ENCODE assay signal across 12 mouse cellular contexts in the genomic region with DNA sequence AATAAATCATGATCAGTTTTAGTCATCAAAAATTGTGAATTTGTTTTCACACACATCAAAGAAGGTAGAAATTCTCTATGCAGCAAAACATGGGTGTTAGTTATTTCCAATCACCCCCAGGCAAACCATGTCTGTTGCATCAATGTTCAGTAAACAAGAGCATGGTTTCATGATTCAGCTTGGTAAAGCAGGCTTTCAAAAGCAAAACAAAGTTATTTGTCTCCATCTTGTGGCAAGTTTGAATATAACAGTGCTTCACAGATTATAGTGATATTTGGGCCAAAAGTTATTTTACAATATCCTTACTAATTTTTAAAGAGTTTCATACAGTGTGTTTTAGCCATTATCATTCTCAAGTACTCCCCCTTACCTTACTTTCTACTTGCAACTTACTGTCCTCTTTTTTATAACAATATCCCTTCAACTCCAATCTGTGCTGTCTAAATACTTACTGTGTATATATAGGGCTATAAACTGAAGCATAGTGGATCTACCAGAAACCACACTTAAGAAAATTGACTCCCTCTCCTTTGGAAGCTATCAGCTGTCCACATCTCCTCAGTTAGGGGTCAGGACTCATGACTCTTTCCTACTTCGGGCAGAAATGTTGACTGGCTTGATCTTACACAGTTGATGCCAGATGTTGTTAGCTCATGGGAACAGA.
DNase-seq lines count a peak whose midpoint lies in the region; ATAC-seq and TF ChIP-seq lines count a peak whose summit lies in the region.
"Had no signal": no experiment of that assay in that cellular context is flagged by ENCODE, and none has a peak within 500 bp of the region (broad histone marks: within the 10 kb centered on the region; RNA-seq: fewer than 3 reads in every experiment).

No protein-coding gene starts in this region.

- no peaks in the 10 kb centered on the region for H3K36me3 ChIP-seq in forebrain, embryonic 14.5 days (ENCODE audit: control insufficient read depth, insufficient read depth, low read length)
- no peaks in the 10 kb centered on the region for H3K36me3 ChIP-seq in midbrain, postnatal 0 days (ENCODE audit: insufficient read depth, low read length)
- H3K36me3 ChIP-seq: lung, embryonic 15.5 days had no signal

- no peak overlapping the region for H3K4me2 ChIP-seq in forebrain, embryonic 14.5 days (ENCODE audit: low read length)
- no peak overlapping the region for H3K4me2 ChIP-seq in midbrain, postnatal 0 days (ENCODE audit: low read depth, low read length, poor library complexity, severe bottlenecking)
- H3K4me2 ChIP-seq: lung, embryonic 15.5 days had no signal

- H3K4me1 ChIP-seq in forebrain, embryonic 14.5 days (ENCODE audit: control insufficient read depth, insufficient read depth, low read length), result no peaks in the 10 kb centered on the region
- H3K4me1 ChIP-seq in midbrain, postnatal 0 days (ENCODE audit: insufficient read depth, low read length), result no peaks in the 10 kb centered on the region
- H3K4me1 ChIP-seq: lung, embryonic 15.5 days had no signal

- no peaks in the 10 kb centered on the region for H3K27me3 ChIP-seq in forebrain, embryonic 14.5 days (replicated peaks; ENCODE audit: control insufficient read depth, insufficient read depth, low read length)
- no peaks in the 10 kb centered on the region for H3K27me3 ChIP-seq in midbrain, postnatal 0 days (ENCODE audit: insufficient read depth, low read length)
- H3K27me3 ChIP-seq: lung, embryonic 15.5 days had no signal

- 76% methylated on average over 1 of the region's 1 CpGs for WGBS in forebrain, embryonic 14.5 days
- WGBS in midbrain, postnatal 0 days, result 62% methylated on average over 1 of the region's 1 CpGs

- H3K9ac ChIP-seq in forebrain, embryonic 14.5 days (ENCODE audit: low read length), result no peak overlapping the region
- H3K9ac ChIP-seq in midbrain, postnatal 0 days (replicated peaks; ENCODE audit: low read length, poor library complexity, severe bottlenecking), result no peak overlapping the region
- H3K9ac ChIP-seq: lung, embryonic 15.5 days had no signal

- peak; percentile 83 for TF ChIP-seq CTCF in midbrain, postnatal 0 days (IDR thresholded peaks at IDR 0.05)

- intact Hi-C loops in heart, postnatal 14 days (cut with DNase I), result no loop called here

- no peaks in the 10 kb centered on the region for H3K9me3 ChIP-seq in forebrain, embryonic 14.5 days (replicated peaks; ENCODE audit: control insufficient read depth, low read length)
- H3K9me3 ChIP-seq in midbrain, postnatal 0 days (ENCODE audit: low read length), result no peaks in the 10 kb centered on the region
- H3K9me3 ChIP-seq: lung, embryonic 15.5 days had no signal

- H3K4me3 ChIP-seq in forebrain, embryonic 14.5 days (ENCODE audit: low read depth, low read length), result no peak overlapping the region
- H3K4me3 ChIP-seq in midbrain, postnatal 0 days (ENCODE audit: low read depth, low read length), result no peak overlapping the region
- H3K4me3 ChIP-seq: lung, embryonic 15.5 days had no signal

- DNase-seq in kidney, adult 9 months, result peak; percentile 3
- no peak for DNase-seq in kidney, adult 8-10 months
- peak; percentile 17 for DNase-seq in MEL-GATA-1-ER (ENCODE audit: extremely low read depth, low read depth)
- peak; percentile 75 for DNase-seq in forebrain, embryonic 14.5 days (ENCODE audit: low spot score)
- DNase-seq in midbrain, postnatal 0 days (ENCODE audit: low spot score), result peak; percentile 78
- DNase-seq in natural killer cell, adult 2 months (ENCODE audit: low spot score in 2 of 2), result no peak
- DNase-seq in layer of hippocampus, adult 8-10 months (ENCODE audit: low spot score in 2 of 2), result no peak
- DNase-seq in heart, postnatal 14 days, result no peak
- DNase-seq: heart, adult 11 months; right cerebral cortex, adult 18-20 months had no signal

- H3K27ac ChIP-seq in forebrain, embryonic 14.5 days (ENCODE audit: low read depth, low read length), result no peak overlapping the region
- H3K27ac ChIP-seq in midbrain, postnatal 0 days (ENCODE audit: low read depth, low read length), result no peak overlapping the region
- H3K27ac ChIP-seq: lung, embryonic 15.5 days had no signal

- 0 out of 2 replicates have a peak, but pooled peaks have one; percentile 50 for ATAC-seq in forebrain, embryonic 14.5 days
- ATAC-seq in midbrain, postnatal 0 days (ENCODE audit: low FRiP score), result peak; percentile 44; the same call in 1 of the 2 replicates
- ATAC-seq: activated CD4-positive, CD25-positive, alpha-beta regulatory T cell, adult 4 months had no signal

Comparison
In these comparisons a context has a peak if more than half of its experiments do, and no peak if none do; other contexts are left out.
1. DNase-seq: peak in kidney, adult 9 months (single experiment), MEL-GATA-1-ER (single experiment), forebrain, embryonic 14.5 days (single experiment) and midbrain, postnatal 0 days (single experiment); none in kidney, adult 8-10 months (0 of 2), natural killer cell, adult 2 months (0 of 2), layer of hippocampus, adult 8-10 months (0 of 2) and heart, postnatal 14 days (0 of 2).